Mouse (Mus musculus): Measurements from ENCODE around the gene Rabep2. TPM values are rescaled to one million over a fixed set of nuclear protein-coding genes. Genes with fewer than 3 reads are reported as not detected.
A peak's percentile ranks its signal among the peaks of the same experiment; 100 is the strongest.

Gene Rabep2
- polyA plus RNA-seq, 1 experiment from 2014 or later, result 6.3 TPM

GRCm38 (mm10) chr7:126471853-126472252 lies 43.3 kb downstream of the Rabep2 start:
- Histone ChIP-seq H3K27me3 (ENCODE audit: control insufficient read depth, insufficient read depth, low read depth, low read length) (no peaks in the 10 kb centered on the region), H3K9me3 (replicated peaks; ENCODE audit: control insufficient read depth, low read length) (no peaks in the 10 kb centered on the region), H3K4me3 (ENCODE audit: low read depth, low read length) (peak overlapping the region; percentile 5; the same call in 1 of the 2 replicates), H3K36me3 (ENCODE audit: control insufficient read depth, insufficient read depth) (peaks cover 26% of the 10 kb centered on the region), H3K27ac (ENCODE audit: low read length) (peak overlapping the region; percentile 49; the same call in 1 of the 2 replicates), H3K4me1 (ENCODE audit: control insufficient read depth, low read depth, low read length) (peaks cover 22% of the 10 kb centered on the region), H3K9ac (ENCODE audit: low read depth, low read length) (no peak overlapping the region), H3K4me2 (ENCODE audit: low read depth, low read length) (0 out of 2 replicates have a peak overlapping the region, but pooled peaks have one; percentile 24)
- WGBS (ENCODE audit: insufficient replicate concordance), result 24% methylated on average over 4 of the region's 4 CpGs
- ATAC-seq (ENCODE audit: low read depth), result no peak

DNA sequence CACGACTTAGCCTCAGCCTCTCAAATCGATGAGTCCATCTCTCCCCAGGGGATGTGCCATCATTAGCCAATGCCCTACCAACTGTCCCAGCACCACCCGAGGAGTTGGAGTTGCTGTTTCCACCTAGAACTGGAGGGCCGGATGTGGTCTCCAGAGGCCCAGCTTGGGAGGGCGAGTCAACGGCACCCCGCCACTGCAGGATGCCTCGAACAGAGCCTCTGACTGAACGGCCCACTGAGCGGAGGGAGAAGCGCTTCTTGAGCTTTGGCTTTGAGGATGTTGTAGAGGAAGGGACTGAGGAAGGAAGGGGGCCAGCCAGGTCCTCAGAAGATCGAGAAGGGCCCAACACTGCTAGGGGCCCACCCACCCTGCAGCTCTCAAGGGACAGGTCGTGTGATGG lies 43.7 kb downstream of the Rabep2 start:
- Histone ChIP-seq H3K9me3 (replicated peaks; ENCODE audit: control insufficient read depth, low read length) (no peaks in the 10 kb centered on the region), H3K4me2 (ENCODE audit: low read depth, low read length) (peak overlapping the region; percentile 89; the same call in 1 of the 2 replicates), H3K27ac (ENCODE audit: low read length) (peak overlapping the region; percentile 49), H3K9ac (ENCODE audit: low read depth, low read length) (no peak overlapping the region; the same call in 1 of the 2 replicates), H3K4me3 (ENCODE audit: low read depth, low read length) (peak overlapping the region; percentile 5; the same call in 1 of the 2 replicates), H3K36me3 (ENCODE audit: control insufficient read depth, insufficient read depth) (peaks cover 26% of the 10 kb centered on the region), H3K4me1 (ENCODE audit: control insufficient read depth, low read depth, low read length) (peaks cover 22% of the 10 kb centered on the region), H3K27me3 (ENCODE audit: control insufficient read depth, insufficient read depth, low read depth, low read length) (no peaks in the 10 kb centered on the region)
- WGBS (ENCODE audit: insufficient replicate concordance), result 40% methylated on average over 13 of the region's 13 CpGs
- no peak for ATAC-seq (ENCODE audit: low read depth)

DNA sequence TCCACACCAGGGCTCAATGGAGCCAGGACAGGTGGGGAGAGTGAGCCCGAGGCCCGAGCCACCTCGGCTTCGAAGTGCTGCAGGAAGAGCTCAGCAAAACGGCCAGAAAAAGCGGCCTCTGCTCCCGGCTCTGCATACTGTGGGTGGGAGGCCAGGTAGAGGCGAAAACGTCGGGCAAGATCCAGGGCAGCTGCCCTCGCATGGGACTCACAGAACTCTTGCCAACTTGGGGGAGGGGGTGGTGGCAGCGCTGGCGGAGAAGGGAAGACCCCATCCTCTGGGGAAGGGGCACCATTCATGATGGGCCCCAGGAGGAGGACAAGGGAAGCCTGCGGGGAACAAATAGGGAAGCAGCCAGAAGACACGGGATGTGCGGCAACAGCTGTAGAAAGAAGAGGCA lies 44.2 kb downstream of the Rabep2 start:
- 40% methylated on average over 16 of the region's 16 CpGs for WGBS (ENCODE audit: insufficient replicate concordance)
- peak overlapping the region; percentile 49 for H3K27ac ChIP-seq (ENCODE audit: low read length)
- peak overlapping the region; percentile 89; the same call in 1 of the 2 replicates for H3K4me2 ChIP-seq (ENCODE audit: low read depth, low read length)
- peaks cover 22% of the 10 kb centered on the region for H3K4me1 ChIP-seq (ENCODE audit: control insufficient read depth, low read depth, low read length)
- H3K9me3 ChIP-seq (replicated peaks; ENCODE audit: control insufficient read depth, low read length), result no peaks in the 10 kb centered on the region
- peaks cover 22% of the 10 kb centered on the region for H3K36me3 ChIP-seq (ENCODE audit: control insufficient read depth, insufficient read depth)
- ATAC-seq (ENCODE audit: low read depth), result no peak
- H3K27me3 ChIP-seq (ENCODE audit: control insufficient read depth, insufficient read depth, low read depth, low read length), result no peaks in the 10 kb centered on the region
- H3K4me3 ChIP-seq (ENCODE audit: low read depth, low read length), result no peak overlapping the region
- no peak overlapping the region; the same call in 1 of the 2 replicates for H3K9ac ChIP-seq (ENCODE audit: low read depth, low read length)

- no peak for ATAC-seq (ENCODE audit: low read depth)
- Histone ChIP-seq H3K4me2 (ENCODE audit: low read depth, low read length) (peak overlapping the region; percentile 89), H3K4me3 (ENCODE audit: low read depth, low read length) (peak overlapping the region; percentile 86), H3K9me3 (replicated peaks; ENCODE audit: control insufficient read depth, low read length) (no peaks in the 10 kb centered on the region), H3K4me1 (ENCODE audit: control insufficient read depth, low read depth, low read length) (peaks cover 22% of the 10 kb centered on the region), H3K36me3 (ENCODE audit: control insufficient read depth, insufficient read depth) (peaks cover 16% of the 10 kb centered on the region), H3K9ac (ENCODE audit: low read depth, low read length) (no peak overlapping the region; the same call in 1 of the 2 replicates), H3K27me3 (ENCODE audit: control insufficient read depth, insufficient read depth, low read depth, low read length) (no peaks in the 10 kb centered on the region), H3K27ac (ENCODE audit: low read length) (peak overlapping the region; percentile 23; the same call in 1 of the 2 replicates)
- 68% methylated on average over 9 of the region's 9 CpGs for WGBS (ENCODE audit: insufficient replicate concordance)
These were observed 45.0 kb downstream of the Rabep2 start for GRCm38 (mm10) chr7:126473470-126474086.

- peak; percentile 4; the same call in 1 of the 2 replicates for ATAC-seq (ENCODE audit: low read depth)
- Histone ChIP-seq H3K4me2 (ENCODE audit: low read depth, low read length) (peak overlapping the region; percentile 89), H3K9me3 (replicated peaks; ENCODE audit: control insufficient read depth, low read length) (no peaks in the 10 kb centered on the region), H3K9ac (ENCODE audit: low read depth, low read length) (peak overlapping the region; percentile 94), H3K4me3 (ENCODE audit: low read depth, low read length) (peak overlapping the region; percentile 86), H3K27ac (ENCODE audit: low read length) (peak overlapping the region; percentile 88), H3K4me1 (ENCODE audit: control insufficient read depth, low read depth, low read length) (peaks cover 22% of the 10 kb centered on the region), H3K36me3 (ENCODE audit: control insufficient read depth, insufficient read depth) (peaks cover 11% of the 10 kb centered on the region), H3K27me3 (ENCODE audit: control insufficient read depth, insufficient read depth, low read depth, low read length) (no peaks in the 10 kb centered on the region)
- under 1% methylated on average over 27 of the region's 27 CpGs for WGBS (ENCODE audit: insufficient replicate concordance)
These were observed 46.0 kb downstream of the Rabep2 start for GRCm38 (mm10) chr7:126474486-126474955.

DNA sequence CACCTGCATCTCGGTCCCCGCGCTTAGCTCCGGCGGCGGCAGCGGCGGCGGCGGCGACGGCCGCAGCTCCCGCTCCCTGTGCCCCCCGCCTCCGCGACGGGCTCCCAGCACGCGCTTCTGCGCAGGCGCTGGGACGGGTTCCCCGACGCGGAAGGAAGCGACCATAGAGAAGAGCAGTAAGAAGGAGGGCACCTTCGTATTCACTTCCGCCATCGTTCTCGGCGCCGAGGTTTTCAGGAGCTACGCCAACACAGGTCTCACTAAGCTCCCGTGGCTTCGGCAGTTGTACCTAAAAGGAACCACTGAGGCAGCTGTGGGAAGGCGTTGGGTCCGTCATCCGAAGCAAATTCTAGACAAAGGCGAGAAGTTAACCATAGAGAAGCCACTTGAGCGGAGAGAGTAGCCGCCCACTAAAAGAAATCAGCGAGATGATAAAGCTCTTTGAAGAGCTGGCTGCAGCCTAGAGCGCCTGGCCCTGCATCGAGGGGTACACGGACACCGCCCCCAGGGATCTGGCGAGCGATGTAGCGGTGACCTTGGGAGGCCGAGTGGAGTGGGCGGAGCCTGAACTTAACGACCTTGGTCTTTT lies 46.5 kb downstream of the Rabep2 start, which contains the start of gene Sh2b1:
Gene Sh2b1, minus strand, starts transcription at position 432 of the 589 bp plus-strand sequence.
- peaks cover 22% of the 10 kb centered on the region for H3K4me1 ChIP-seq (ENCODE audit: control insufficient read depth, low read depth, low read length)
- no peaks in the 10 kb centered on the region for H3K9me3 ChIP-seq (replicated peaks; ENCODE audit: control insufficient read depth, low read length)
- WGBS (ENCODE audit: insufficient replicate concordance), result under 1% methylated on average over 53 of the region's 53 CpGs
- peak; percentile 88 for ATAC-seq (ENCODE audit: low read depth)
- H3K9ac ChIP-seq (ENCODE audit: low read depth, low read length), result peak within 1 kb of the TSS; percentile 94
- H3K4me2 ChIP-seq (ENCODE audit: low read depth, low read length), result peak within 1 kb of the TSS; percentile 89
- no peaks in the 10 kb centered on the region for H3K27me3 ChIP-seq (ENCODE audit: control insufficient read depth, insufficient read depth, low read depth, low read length)
- H3K36me3 ChIP-seq (ENCODE audit: control insufficient read depth, insufficient read depth), result peaks cover 9% of the 10 kb centered on the region; the same call in 1 of the 2 replicates
- peak within 1 kb of the TSS; percentile 88 for H3K27ac ChIP-seq (ENCODE audit: low read length)
- peak within 1 kb of the TSS; percentile 86 for H3K4me3 ChIP-seq (ENCODE audit: low read depth, low read length)

DNA sequence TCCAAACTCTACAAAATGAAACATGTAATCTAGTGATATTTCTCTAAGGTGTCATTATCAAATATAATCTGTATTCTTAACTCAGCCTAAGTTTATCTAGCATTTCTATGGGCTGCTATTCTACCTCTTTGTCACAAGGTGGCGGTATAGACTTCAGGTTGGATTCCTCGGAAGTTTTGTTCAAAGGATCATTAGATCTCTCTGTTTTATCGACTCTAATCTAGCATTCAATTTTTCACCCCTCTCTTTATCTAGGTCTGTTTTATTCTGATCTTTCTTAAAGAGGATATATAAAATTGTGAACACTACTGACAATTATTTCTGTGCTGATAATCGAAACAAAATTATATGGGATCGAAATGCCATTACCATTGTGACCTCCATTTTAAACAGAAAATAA lies 53.1 kb downstream of the Rabep2 start:
- no peak overlapping the region for H3K27ac ChIP-seq (ENCODE audit: low read length)
- WGBS (ENCODE audit: insufficient replicate concordance), result 19% methylated on average over 5 of the region's 5 CpGs
- H3K9me3 ChIP-seq (replicated peaks; ENCODE audit: control insufficient read depth, low read length), result no peaks in the 10 kb centered on the region
- no peak overlapping the region for H3K4me2 ChIP-seq (ENCODE audit: low read depth, low read length)
- H3K36me3 ChIP-seq (ENCODE audit: control insufficient read depth, insufficient read depth), result no peaks in the 10 kb centered on the region
- H3K4me3 ChIP-seq (ENCODE audit: low read depth, low read length), result no peak overlapping the region
- H3K4me1 ChIP-seq (ENCODE audit: control insufficient read depth, low read depth, low read length), result peaks cover 11% of the 10 kb centered on the region
- H3K9ac ChIP-seq (ENCODE audit: low read depth, low read length), result no peak overlapping the region
- ATAC-seq (ENCODE audit: low read depth), result no peak
- H3K27me3 ChIP-seq (ENCODE audit: control insufficient read depth, insufficient read depth, low read depth, low read length), result no peaks in the 10 kb centered on the region

GRCm38 (mm10) chr7:126482392-126482871 lies 53.9 kb downstream of the Rabep2 start:
- Histone ChIP-seq H3K4me2 (ENCODE audit: low read depth, low read length) (peak overlapping the region; percentile 73), H3K4me1 (ENCODE audit: control insufficient read depth, low read depth, low read length) (peaks cover 11% of the 10 kb centered on the region), H3K4me3 (ENCODE audit: low read depth, low read length) (peak overlapping the region; percentile 50), H3K27ac (ENCODE audit: low read length) (peak overlapping the region; percentile 50; the same call in 1 of the 2 replicates), H3K9me3 (replicated peaks; ENCODE audit: control insufficient read depth, low read length) (no peaks in the 10 kb centered on the region), H3K9ac (ENCODE audit: low read depth, low read length) (peak overlapping the region; percentile 48), H3K27me3 (ENCODE audit: control insufficient read depth, insufficient read depth, low read depth, low read length) (no peaks in the 10 kb centered on the region), H3K36me3 (ENCODE audit: control insufficient read depth, insufficient read depth) (no peaks in the 10 kb centered on the region)
- peak; percentile 84 for ATAC-seq (ENCODE audit: low read depth)
- under 1% methylated on average over 23 of the region's 23 CpGs for WGBS (ENCODE audit: insufficient replicate concordance)
